Mouse (Mus musculus) neural tube, embryonic 10.5 days (tissue): ENCODE results near the gene Crim1.
"Not testable (repeated sequence)": the region's sequence is repeated elsewhere in the genome, so short reads cannot be mapped to it uniquely, and the experiment has no call there.

Experiments
- DNase-seq: peaks from one replicate; pipeline ENCODE4 v3.0.0-alpha.2; 2017; ENCODE audit warnings: low spot score; ENCODE audit errors: extremely low spot score

Gene Crim1

GRCm38 (mm10) chr17:78250149-78250938, 50.3 kb downstream of the Crim1 start:
- no peak for DNase-seq

- DNase-seq = not testable (repeated sequence)
These were observed 53.5 kb downstream of the Crim1 start for GRCm38 (mm10) chr17:78253587-78253986.

- DNase-seq = no peak
These were observed 54.2 kb downstream of the Crim1 start for GRCm38 (mm10) chr17:78254256-78254655.

- DNase-seq = no peak
These were observed 55.7 kb downstream of the Crim1 start for GRCm38 (mm10) chr17:78255711-78256110.

GRCm38 (mm10) chr17:78256534-78256933, 56.5 kb downstream of the Crim1 start:
- no peak for DNase-seq

GRCm38 (mm10) chr17:78261684-78262083, 61.6 kb downstream of the Crim1 start:
- no peak for DNase-seq

- DNase-seq = no peak
These were observed 64.1 kb downstream of the Crim1 start for GRCm38 (mm10) chr17:78264116-78264515.

GRCm38 (mm10) chr17:78265135-78265534, 65.1 kb downstream of the Crim1 start:
- no peak for DNase-seq

- DNase-seq = no peak
These were observed 66.2 kb downstream of the Crim1 start for GRCm38 (mm10) chr17:78266271-78266670.

GRCm38 (mm10) chr17:78268591-78268990, 68.5 kb downstream of the Crim1 start:
- no peak for DNase-seq

- no peak for DNase-seq
These were observed 69.3 kb downstream of the Crim1 start for GRCm38 (mm10) chr17:78269311-78269710.

GRCm38 (mm10) chr17:78270019-78270418, 70.0 kb downstream of the Crim1 start:
- no peak for DNase-seq

GRCm38 (mm10) chr17:78271731-78272130, 71.7 kb downstream of the Crim1 start:
- DNase-seq = no peak

GRCm38 (mm10) chr17:78272142-78272541, 72.1 kb downstream of the Crim1 start:
- DNase-seq = no peak

GRCm38 (mm10) chr17:78272713-78273483, 72.8 kb downstream of the Crim1 start:
- no peak for DNase-seq

- DNase-seq = no peak
These were observed 73.8 kb downstream of the Crim1 start for GRCm38 (mm10) chr17:78273875-78274274.

GRCm38 (mm10) chr17:78274609-78275506, 74.8 kb downstream of the Crim1 start:
- no peak for DNase-seq

GRCm38 (mm10) chr17:78275507-78275813, 75.4 kb downstream of the Crim1 start:
- no peak for DNase-seq

GRCm38 (mm10) chr17:78279191-78279590, 79.1 kb downstream of the Crim1 start:
- DNase-seq = no peak

GRCm38 (mm10) chr17:78280991-78281712, 81.1 kb downstream of the Crim1 start:
- DNase-seq = no peak
